Mouse (Mus musculus) urinary bladder, postnatal 25 days (tissue): ENCODE measurements around the gene Fbxo11.
"Not testable (repeated sequence)": the region's sequence is repeated elsewhere in the genome, so short reads cannot be mapped to it uniquely, and the experiment has no call there.

Source experiments
- DNase-seq: peaks from one replicate; pipeline ENCODE4 v3.0.0; 2022; ENCODE audit warnings: low spot score

The Fbxo11 gene

DNA sequence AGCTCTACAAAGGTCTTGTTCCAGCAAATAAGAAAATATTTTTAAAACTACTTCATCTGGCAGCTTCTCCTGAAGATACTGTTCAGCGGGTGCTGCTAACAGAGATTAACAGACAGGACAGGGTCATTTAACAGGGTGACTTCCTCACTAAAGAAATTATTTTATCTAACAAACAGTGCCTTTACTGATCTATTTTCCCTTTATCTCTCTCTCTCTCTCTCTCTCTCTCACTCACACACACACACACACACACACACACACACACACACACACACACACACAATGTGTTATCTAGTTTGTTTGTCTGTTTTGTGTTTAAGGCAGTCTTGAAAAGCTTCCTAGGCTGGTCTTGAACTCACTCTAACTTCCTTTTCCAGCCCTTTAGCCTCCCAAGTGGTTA lies 50.6 kb downstream of the Fbxo11 start:
- no peak for DNase-seq

DNA sequence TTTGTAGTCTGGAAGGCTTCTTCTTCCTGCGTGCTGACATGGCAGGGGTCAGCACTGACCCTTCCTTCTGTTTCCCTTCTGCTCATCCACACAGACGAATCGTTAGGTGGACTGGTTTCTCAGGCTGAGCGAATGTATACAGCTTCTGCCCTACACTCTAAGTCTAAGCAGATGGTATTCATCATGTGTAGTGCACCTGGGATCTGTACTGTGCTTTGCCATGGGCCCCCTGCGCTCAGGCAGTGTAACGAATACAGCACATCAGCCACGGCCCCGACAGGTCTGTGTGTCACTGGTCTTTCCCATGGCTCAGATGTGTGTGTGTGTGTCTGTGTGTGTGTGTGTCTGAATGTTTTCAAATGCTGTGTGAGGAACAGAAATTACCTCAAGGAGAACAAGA lies 58.1 kb downstream of the Fbxo11 start:
- DNase-seq, result no peak

DNA sequence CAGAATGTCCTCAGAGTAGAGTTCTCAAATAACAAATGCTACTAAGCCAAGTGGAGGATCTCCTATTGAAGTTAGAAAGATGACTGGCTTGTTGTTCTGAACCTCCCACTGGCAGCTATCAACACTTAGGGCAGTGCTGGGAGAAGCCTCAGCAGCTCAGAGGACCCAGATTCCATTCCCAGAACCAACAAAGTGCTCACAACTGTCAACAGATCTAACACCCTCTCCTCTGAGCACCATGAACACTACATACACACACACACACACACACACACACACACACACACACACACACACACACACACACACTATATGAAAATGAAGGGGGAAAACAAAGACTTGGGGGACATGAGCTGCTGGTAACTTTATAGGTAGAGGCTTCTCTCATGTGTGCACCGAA lies 60.2 kb downstream of the Fbxo11 start:
- DNase-seq, result no peak

DNA sequence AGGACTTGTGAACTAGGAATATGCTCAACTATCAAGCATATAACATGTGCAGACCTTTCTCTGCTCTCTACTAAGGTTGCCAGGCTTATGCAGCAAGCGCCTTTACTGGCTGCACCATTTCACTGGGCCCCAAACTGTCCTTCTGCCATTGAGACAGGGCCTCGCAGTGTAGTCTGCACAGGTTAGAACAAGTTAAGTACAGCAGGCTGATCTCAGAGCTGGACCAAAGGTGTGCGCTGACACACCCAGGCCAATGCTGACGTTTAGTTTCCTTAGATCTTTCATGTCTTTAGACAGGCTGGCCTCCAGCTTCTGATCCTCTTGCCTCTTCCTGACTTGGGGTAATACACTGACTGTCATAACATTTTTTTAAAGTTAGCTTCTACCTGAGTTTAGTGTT lies 67.3 kb downstream of the Fbxo11 start:
- DNase-seq, result no peak

DNA sequence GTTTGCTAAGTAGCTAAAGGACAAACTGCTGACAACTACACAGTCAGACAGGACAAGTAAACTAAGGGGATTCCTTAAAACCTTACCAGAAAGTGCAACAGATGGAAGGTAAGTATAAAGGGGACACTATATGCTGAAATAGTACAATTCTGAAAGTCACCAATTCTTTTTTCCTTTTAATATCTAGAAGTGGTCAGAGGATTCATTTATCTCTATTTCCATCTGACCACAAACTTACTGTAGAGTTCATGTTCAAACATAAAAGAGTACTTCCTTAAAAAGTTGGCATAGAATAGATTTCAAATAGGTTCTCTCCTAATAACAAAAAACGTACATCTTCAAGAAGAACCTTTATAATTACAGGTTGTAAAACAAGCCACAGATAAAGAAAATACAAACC lies 71.8 kb downstream of the Fbxo11 start:
- DNase-seq, result no peak

DNA sequence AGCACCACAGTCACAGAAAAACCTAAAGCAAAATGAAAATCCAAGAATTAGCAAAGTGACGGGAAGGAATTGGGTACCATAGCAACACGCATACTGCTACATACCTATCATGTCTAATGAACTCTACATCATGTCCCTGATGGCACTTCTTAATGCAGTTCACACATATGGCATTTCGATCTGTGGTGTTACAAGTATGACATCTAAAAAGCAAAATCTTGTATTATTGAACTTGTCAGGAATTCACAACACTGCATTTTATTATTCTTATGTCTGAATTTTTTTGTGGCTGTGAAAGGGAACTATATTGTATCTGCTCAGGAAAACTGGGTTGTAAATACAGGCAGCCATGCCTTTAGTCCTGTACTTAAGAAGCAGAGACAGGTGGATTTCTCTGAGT lies 72.9 kb downstream of the Fbxo11 start:
- DNase-seq, result no peak

DNA sequence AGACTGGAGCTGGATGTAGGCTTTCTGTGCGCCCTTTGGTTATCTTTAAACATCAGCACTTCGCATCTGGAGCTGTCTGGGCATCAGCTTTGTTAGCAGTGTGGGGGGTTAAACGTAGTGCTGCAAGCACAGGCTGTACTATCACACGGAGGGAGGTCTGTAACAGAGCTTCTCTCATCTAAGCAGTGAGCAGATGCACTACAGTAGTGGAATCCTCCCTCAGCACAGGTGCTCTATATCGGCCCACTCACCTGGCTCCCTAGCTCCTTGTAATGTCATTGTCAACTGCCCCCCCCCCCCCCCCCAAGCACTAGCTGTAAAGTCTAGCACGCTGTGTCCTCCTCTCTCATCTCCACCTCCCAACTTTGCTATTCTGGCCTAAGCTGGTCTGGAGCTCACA lies 77.6 kb downstream of the Fbxo11 start:
- no peak for DNase-seq

DNA sequence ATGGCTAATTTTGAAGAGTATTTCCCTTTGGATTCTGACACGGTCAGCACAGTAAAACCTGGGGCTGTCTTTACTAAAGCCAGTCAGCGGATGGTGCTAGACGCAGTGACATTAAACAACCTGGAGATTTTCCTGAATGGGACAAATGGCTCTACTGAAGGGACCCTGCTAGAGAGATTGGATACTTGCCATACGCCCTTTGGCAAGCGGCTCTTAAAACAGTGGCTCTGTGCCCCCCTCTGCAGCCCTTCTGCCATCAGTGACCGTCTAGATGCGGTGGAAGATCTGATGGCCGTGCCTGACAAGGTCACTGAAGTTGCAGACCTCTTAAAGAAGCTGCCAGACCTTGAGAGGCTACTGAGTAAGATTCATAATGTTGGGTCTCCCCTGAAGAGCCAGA lies 79.2 kb downstream of the Fbxo11 start:
- DNase-seq, result no peak

DNA sequence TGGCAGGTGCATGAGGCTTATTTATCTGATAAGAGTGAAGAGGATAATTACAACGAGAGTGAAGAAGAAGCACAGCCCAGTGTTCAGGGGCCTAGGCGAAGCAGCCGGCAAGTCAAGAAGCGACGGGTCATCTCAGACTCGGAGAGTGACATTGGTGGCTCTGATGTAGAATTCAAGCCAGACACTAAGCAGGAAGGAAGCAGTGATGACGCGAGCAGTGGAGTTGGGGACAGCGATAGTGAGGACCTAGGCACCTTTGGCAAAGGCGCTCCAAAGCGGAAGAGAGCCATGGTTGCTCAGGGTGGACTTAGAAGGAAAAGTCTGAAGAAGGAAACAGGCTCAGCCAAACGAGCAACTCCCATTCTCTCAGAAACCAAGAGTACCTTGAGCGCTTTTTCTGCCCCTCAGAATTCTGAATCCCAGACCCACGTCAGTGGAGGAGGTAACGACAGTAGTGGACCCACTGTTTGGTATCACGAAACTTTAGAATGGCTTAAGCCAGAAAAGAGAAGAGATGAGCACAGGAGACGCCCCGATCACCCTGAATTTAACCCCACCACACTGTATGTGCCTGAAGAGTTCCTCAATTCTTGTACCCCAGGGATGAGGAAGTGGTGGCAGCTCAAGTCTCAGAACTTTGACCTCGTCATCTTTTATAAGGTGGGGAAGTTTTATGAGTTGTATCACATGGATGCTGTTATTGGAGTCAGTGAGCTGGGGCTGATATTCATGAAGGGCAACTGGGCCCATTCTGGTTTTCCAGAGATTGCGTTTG lies 80.5 kb downstream of the Fbxo11 start:
- DNase-seq, result no peak

DNA sequence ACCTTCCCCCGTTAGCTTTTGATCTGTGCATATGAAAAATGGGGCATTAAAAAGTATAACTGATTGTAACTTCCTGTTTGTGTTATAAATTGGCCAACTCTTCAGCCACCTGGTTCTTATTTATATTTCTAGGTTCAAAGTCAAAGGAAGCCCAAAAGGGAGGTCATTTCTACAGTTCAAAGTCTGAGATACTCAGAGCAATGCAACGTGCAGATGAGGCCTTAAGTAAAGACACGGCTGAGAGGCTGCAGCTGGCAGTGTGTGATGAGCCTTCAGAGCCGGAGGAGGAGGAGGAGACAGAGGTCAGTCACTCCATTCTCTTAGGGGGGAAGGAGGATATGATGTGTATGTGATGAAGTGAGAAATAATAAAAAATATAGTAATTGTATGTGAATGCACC lies 81.8 kb downstream of the Fbxo11 start:
- DNase-seq, result no peak

DNA sequence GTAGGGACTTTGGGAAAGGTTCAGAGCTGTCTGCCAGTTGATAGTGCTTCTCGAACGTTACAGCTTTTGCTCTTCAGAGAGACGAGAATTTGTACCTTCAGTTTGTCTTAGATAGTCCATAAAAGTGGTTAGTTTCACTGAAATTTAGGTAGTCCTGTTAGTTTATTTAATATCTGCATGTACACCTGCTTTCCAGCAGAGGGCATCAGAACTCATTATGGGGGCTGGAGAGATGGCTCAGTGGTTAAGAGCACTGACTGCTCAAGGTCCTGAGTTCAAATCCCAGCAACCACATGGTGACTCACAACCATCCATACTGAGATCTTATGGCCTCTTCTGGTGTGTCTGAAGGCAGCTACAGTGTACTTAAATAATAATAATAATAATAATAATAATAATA lies 83.0 kb downstream of the Fbxo11 start:
- DNase-seq, result no peak

DNA sequence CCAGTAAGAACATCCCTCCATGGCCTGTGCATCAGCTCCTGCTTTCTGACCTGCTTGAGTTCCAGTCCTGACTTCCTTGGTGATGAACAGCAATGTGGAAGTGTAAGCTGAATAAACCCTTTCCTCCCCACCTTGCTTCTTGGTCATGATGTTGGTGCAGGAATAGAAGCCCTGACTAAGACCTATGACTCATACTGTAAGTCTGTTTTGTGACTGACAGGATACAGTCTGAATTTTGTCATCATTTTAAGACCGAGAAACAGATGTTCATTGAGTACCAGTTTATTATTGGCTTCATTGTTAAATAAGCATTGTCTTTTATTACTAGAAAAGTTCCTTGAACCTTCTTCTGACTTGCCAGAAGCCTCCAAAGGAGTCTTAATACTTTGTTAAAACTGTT lies 85.4 kb downstream of the Fbxo11 start:
- not testable (repeated sequence) for DNase-seq

DNA sequence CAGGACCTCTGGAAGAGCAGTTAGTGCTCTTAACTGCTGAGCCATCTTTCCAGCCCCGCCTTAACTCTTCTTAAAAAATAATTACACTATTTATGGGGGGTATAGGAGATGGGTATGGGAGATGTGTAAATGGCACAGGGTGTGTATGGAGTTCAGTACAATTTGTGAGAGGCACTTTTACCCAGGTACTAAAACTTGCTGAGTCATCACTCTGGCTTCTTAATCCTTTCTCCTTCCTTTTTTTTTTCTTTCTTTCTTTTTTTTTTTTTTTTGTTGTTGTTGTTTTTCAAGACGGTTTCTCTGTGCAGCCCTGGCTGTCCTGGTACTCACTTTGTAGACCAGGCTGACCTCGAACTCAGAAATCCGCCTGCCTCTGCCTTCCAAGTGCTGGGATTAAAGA lies 88.2 kb downstream of the Fbxo11 start:
- DNase-seq, result not testable (repeated sequence)

DNA sequence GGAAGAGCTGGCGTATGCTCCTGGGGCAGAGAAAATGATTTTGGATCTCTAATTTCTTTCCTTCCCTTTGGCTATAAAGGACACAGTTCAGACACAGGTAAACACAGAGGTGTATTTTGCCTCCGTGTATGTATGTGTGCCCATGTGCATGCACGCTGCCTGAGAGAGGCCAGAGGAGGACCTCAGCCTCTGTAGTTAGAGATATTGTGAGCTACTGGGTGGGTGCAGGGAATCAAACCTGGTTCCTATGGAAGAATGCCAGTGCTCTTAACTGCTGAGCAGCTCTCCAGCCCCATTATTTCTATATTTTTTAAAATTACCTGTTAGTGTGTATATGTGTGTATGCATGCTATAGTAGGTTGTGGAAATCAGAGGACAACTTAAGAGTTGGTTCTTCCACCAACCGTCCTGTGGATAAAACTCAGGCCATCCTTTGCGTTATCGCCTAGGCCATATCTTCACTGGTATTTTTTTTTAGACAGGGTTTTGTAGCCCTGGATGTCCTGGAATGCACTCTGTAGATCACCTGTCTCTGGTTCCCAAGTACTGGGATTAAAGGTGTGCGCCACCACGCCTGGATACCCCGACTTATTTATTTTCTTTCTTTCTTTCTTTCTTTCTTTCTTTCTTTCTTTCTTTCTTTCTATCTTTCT lies 88.8 kb downstream of the Fbxo11 start:
- no peak for DNase-seq

DNA sequence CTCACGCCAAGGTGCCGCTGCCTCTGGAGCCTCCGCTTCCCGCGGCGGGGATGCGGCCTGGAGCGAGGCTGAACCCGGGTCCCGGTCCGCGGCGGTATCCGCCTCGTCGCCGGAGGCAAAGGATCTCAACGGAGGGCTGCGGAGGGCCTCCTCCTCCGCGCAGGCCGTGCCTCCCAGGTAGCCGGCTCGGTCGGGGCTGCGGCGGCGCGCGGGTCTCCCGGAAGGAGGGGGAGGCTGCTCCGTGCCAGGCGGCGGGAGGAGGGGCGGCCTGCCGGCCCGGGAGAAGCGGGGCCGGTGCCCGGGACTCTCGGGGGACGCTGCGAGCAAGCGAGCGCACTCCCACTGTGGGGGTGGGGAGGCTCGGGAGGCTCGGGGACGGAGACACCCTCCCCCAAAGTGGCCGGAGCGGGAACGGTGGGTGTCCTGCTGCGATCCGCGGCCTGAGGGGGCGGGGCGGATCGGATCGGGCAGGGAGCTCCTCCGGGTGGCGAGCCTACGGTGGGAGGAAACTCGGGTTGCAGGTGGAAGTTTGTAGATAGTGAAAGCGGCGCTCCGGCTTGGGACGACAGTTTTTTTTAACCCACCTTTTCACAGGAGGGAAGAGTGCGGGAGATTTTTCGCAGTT lies 89.8 kb downstream of the Fbxo11 start:
- peak; percentile 58 for DNase-seq

DNA sequence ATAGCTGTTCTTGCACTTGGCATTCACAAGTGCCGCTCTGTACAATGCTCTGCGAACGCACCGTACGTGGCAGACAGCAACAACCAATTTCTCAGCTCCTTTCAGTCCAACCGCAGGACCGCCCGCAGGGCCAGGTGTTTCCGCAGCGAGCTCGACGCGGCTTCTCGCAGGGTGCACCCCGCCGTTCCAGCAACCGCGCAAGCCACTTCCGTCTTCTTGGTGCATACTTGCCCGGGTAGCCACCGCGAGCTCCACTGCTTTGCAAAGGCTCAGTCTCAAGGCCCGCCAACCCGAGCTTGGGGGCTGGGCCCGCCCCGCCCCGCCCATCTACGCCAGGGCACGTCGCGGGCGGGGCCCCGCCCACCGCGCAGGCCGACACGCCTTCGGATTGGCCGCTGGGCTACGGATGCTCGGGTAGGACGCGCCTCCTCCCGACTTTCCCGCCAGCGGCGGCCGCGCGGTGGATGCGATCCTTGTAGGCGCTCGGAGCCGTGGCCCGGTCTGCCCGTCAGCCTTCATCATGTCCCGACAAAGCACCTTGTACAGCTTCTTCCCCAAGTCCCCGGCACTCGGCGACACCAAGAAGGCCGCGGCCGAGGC lies 90.4 kb downstream of the Fbxo11 start, which contains the start of gene Msh6:
TSS of gene Msh6 (plus strand) at position 434 of the 600 bp plus-strand sequence.
- peak; percentile 80 for DNase-seq

DNA sequence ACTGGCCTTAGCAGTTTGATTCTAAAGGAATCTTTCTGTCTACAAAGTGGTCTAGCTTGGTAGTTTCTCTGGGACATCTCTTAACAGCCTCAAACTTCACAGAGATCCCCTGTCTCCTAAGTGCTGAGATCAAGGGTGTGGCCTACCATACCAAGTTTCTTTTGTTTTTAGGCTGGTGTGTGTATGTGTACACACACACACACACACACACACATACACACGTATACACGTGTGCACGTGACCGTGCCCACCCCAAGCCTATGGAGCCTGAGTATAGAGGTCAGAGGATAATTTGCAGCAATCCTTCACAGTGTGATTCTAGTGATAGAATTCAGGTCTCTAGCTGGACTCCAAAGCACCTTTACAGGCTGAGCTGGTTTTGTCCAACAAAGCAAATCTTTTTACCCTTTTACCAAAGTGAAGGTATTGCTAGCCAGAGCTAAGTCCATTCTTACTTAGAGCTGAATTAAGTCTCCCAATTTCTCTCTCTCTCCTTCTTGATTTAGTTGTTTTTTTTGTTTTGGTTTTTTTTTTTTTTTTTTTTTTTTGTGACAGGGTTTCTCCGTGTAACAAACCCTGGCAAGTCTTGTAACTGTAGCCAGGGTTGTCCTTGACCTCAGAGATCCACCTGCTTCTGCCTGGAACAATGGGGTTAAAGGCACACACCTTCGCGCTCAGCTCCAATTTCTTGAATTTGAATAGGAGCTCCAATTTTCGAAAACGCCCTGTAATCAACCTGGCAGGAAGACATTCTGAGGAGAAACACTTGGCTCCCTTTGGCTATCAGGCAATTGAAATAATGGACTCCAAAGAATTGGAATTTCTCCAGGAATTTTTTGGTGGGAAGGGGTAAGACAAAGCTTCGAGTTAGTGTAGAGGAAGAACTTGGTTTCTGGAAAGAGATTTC lies 91.6 kb downstream of the Fbxo11 start:
- no peak for DNase-seq

DNA sequence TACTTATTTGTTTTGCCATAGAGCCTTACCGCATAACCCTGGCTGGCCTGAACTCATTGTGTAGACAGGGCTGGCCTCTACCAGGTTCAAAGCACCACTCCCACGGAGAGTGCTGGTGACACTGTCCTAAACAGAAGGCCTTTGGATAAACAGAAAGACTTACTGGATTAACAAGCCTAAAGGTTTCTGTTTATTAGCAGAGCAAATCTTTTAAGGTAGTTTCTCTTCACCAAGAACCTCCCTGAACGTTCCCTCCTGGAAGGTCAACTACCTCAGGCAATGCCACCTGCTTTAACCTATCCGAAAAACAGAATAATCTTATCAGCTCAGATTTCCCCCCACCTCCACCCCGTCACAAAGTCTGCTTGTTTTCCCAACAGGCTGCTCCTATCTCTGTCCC lies 92.2 kb downstream of the Fbxo11 start:
- DNase-seq, result no peak

DNA sequence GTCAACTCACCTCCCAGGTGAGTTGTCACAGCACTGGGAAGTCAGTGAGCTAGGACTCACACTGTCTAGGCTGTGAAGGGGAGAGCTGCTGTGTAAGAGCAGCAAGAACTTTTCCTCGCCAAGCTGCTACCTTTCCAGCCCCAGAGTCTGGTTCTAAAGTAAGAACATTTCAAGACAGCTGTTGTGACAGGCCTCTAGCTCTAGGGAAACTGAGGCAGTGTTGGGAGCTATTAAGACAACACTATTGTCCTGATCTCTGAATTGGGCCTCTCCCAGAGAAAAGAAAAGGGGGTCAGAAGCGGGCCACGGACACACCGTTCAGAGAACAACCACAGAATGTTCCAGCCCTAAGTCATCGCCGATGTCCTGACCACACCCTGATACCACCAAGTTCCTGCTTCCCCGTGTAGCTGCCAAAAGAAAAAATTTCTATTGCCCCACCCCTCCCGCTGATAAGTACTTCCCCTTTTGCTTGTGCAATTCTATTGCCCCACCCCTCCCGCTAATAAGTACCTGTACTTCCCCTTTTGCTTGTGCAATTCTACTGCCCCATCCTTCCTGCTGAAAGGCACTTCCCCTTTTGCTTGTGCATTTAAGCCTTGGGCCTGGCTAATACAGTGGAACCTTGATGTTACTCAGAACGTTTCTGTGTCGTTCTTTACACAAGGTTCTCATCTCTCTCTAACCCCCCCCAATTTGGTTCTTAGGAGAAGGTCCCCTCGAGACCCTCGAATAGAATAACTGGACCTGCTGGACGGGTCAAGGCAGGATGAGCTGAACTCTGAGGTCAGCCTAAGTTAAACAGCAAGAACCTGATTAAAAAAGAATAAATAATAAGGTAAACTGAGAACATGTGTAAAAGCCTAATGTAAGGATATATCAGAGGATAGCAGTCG lies 93.1 kb downstream of the Fbxo11 start:
- not testable (repeated sequence) for DNase-seq

DNA sequence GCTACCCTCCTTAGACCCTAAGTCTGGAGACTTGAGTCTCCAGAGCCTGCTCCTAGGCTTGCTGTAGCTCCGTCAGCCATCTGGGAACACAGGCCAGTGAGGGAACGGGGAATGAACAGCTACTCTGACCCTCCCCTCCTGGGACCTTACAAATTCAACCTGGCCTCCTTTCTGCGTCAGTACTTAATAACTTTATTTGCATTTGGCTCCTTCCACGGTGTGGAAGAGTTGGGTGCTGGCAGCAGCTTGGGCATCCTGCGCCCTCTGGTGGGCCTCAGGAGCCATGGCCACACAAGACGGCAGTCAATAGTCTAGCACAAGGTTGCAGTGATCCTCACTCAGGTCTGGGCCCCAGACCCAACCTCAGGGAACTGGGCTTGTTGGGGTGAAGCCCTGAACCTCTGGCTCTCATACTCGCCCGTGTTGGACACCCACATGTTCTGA lies 96.6 kb downstream of the Fbxo11 start:
- DNase-seq, result not testable (repeated sequence)
